Mouse (Mus musculus): Measurements from ENCODE around the gene C030005K15Rik. TPM values are rescaled to one million over a fixed set of nuclear protein-coding genes. Genes with fewer than 3 reads are reported as not detected.

C030005K15Rik gene
- polyA plus RNA-seq, 1 experiment from 2014 or later, result not detected

- Histone ChIP-seq H3K4me3 (no peak overlapping the region), H3K27ac (no peak overlapping the region), H3K27me3 (no peaks in the 10 kb centered on the region), H3K9ac (no peak overlapping the region), H3K36me3 (no peaks in the 10 kb centered on the region), H3K9me3 (no peaks in the 10 kb centered on the region), H3K4me1 (no peaks in the 10 kb centered on the region), H3K4me2 (no peak overlapping the region)
- no peak for ATAC-seq (ENCODE audit: insufficient number of reproducible peaks, insufficient read depth, low FRiP score, low TSS enrichment, low read depth)
- 56% methylated on average over 1 of the region's 1 CpGs for WGBS
Observed at GRCm38 (mm10) chr10:97704562-97704961, 22.0 kb downstream of the C030005K15Rik start.

- Histone ChIP-seq H3K9me3 (no peaks in the 10 kb centered on the region), H3K27me3 (no peaks in the 10 kb centered on the region), H3K4me3 (no peak overlapping the region), H3K4me2 (no peak overlapping the region), H3K9ac (no peak overlapping the region), H3K27ac (no peak overlapping the region), H3K4me1 (no peaks in the 10 kb centered on the region), H3K36me3 (no peaks in the 10 kb centered on the region)
- no peak for ATAC-seq (ENCODE audit: insufficient number of reproducible peaks, insufficient read depth, low FRiP score, low TSS enrichment, low read depth)
Observed at GRCm38 (mm10) chr10:97702321-97702720, 24.2 kb downstream of the C030005K15Rik start.

- no peak overlapping the region for H3K4me2 ChIP-seq
- H3K27me3 ChIP-seq, result no peaks in the 10 kb centered on the region
- H3K9ac ChIP-seq, result no peak overlapping the region
- no peaks in the 10 kb centered on the region for H3K36me3 ChIP-seq
- 92% methylated on average over 37 of the region's 37 CpGs for WGBS
- H3K9me3 ChIP-seq, result peaks cover 5% of the 10 kb centered on the region; the same call in 1 of the 2 replicates
- ATAC-seq (ENCODE audit: insufficient number of reproducible peaks, insufficient read depth, low FRiP score, low TSS enrichment, low read depth), result no peak
- H3K4me1 ChIP-seq, result peaks cover 5% of the 10 kb centered on the region; the same call in 1 of the 2 replicates
- no peak overlapping the region for H3K27ac ChIP-seq
- no peak overlapping the region for H3K4me3 ChIP-seq
Observed at GRCm38 (mm10) chr10:97693398-97694135, 33.0 kb downstream of the C030005K15Rik start.

- no peak within 1 kb of the TSS for H3K9ac ChIP-seq
- no peaks in the 10 kb centered on the region for H3K36me3 ChIP-seq
- H3K9me3 ChIP-seq, result peaks cover 5% of the 10 kb centered on the region; the same call in 1 of the 2 replicates
- H3K4me2 ChIP-seq, result no peak within 1 kb of the TSS
- H3K27ac ChIP-seq, result no peak within 1 kb of the TSS
- ATAC-seq (ENCODE audit: insufficient number of reproducible peaks, insufficient read depth, low FRiP score, low TSS enrichment, low read depth), result peak; percentile 48; the same call in 1 of the 2 replicates
- no peak within 1 kb of the TSS for H3K4me3 ChIP-seq
- peaks cover 5% of the 10 kb centered on the region; the same call in 1 of the 2 replicates for H3K4me1 ChIP-seq
- H3K27me3 ChIP-seq, result no peaks in the 10 kb centered on the region
- WGBS, result 74% methylated on average over 20 of the region's 20 CpGs
Observed at GRCm38 (mm10) chr10:97692913-97693312, 33.6 kb downstream of the C030005K15Rik start, which contains the start of gene Ccer1. Gene Ccer1, plus strand, starts transcription at chr10:97693059.

GRCm38 (mm10) chr10:97689425-97689824 lies 37.1 kb downstream of the C030005K15Rik start:
- Histone ChIP-seq H3K9me3 (peaks cover 5% of the 10 kb centered on the region; the same call in 1 of the 2 replicates), H3K27ac (no peak overlapping the region), H3K27me3 (no peaks in the 10 kb centered on the region), H3K9ac (no peak overlapping the region), H3K4me1 (peaks cover 5% of the 10 kb centered on the region; the same call in 1 of the 2 replicates), H3K4me2 (no peak overlapping the region), H3K4me3 (no peak overlapping the region), H3K36me3 (no peaks in the 10 kb centered on the region)
- no peak for ATAC-seq (ENCODE audit: insufficient number of reproducible peaks, insufficient read depth, low FRiP score, low TSS enrichment, low read depth)
- 68% methylated on average over 3 of the region's 3 CpGs for WGBS

GRCm38 (mm10) chr10:97687198-97687597 lies 39.4 kb downstream of the C030005K15Rik start:
- H3K27ac ChIP-seq, result no peak overlapping the region
- H3K4me3 ChIP-seq, result no peak overlapping the region
- H3K36me3 ChIP-seq, result no peaks in the 10 kb centered on the region
- WGBS, result 85% methylated on average over 1 of the region's 1 CpGs
- H3K4me1 ChIP-seq, result peaks cover 5% of the 10 kb centered on the region; the same call in 1 of the 2 replicates
- H3K9me3 ChIP-seq, result no peaks in the 10 kb centered on the region
- ATAC-seq (ENCODE audit: insufficient number of reproducible peaks, insufficient read depth, low FRiP score, low TSS enrichment, low read depth), result no peak
- no peaks in the 10 kb centered on the region for H3K27me3 ChIP-seq
- no peak overlapping the region for H3K4me2 ChIP-seq
- H3K9ac ChIP-seq, result no peak overlapping the region

- no peak for ATAC-seq (ENCODE audit: insufficient number of reproducible peaks, insufficient read depth, low FRiP score, low TSS enrichment, low read depth)
Observed at GRCm38 (mm10) chr10:97682981-97683380, 43.6 kb downstream of the C030005K15Rik start.

More at GRCm38 (mm10) chr10:97682981-97683380, 43.6 kb downstream of the C030005K15Rik start:
- H3K36me3 ChIP-seq, result no peaks in the 10 kb centered on the region
- H3K9ac ChIP-seq, result no peak overlapping the region
- no peaks in the 10 kb centered on the region for H3K27me3 ChIP-seq
- H3K4me2 ChIP-seq, result no peak overlapping the region
- no peak overlapping the region for H3K4me3 ChIP-seq
- no peaks in the 10 kb centered on the region for H3K4me1 ChIP-seq
- no peaks in the 10 kb centered on the region for H3K9me3 ChIP-seq
- H3K27ac ChIP-seq, result no peak overlapping the region

Other genes with a start within 250 kb of the C030005K15Rik start
- gene Dcn, start 247.1 kb downstream of the C030005K15Rik start, polyA plus RNA-seq (2015; fragmentation: Nextera tagmentation; extraction: Ambion mirVana), result 202 and 222 TPM in 2 replicates
- 240 and 242 TPM in 2 replicates for gene Lum, start 161.6 kb downstream of the C030005K15Rik start, polyA plus RNA-seq (2015; fragmentation: Nextera tagmentation; extraction: Ambion mirVana)
- gene Kera, start 119.9 kb downstream of the C030005K15Rik start, polyA plus RNA-seq (2015; fragmentation: Nextera tagmentation; extraction: Ambion mirVana), result 12.7 and 17.0 TPM in 2 replicates
- 2.6 and 3.1 TPM in 2 replicates for gene Epyc, start 82.7 kb downstream of the C030005K15Rik start, polyA plus RNA-seq (2015; fragmentation: Nextera tagmentation; extraction: Ambion mirVana)
- gene Ccer1, start 33.7 kb downstream of the C030005K15Rik start, polyA plus RNA-seq (2015; fragmentation: Nextera tagmentation; extraction: Ambion mirVana), result not detected in 2 replicates